Mouse (Mus musculus): Measurements from ENCODE around the gene BC049715.

GRCm38 (mm10) chr6:136835352-136835751 lies 7.9 kb downstream of the BC049715 start, which contains the start of gene Smco3:
- TF ChIP-seq CTCF (IDR thresholded peaks at IDR 0.05; ENCODE audit: low read depth, low read length), result no peak
- no peak for TF ChIP-seq POLR2A (IDR thresholded peaks at IDR 0.05; ENCODE audit: extremely low read depth, insufficient read depth, low read length)
